Mouse (Mus musculus): ENCODE results near the gene Bcat2. TPM values are rescaled to one million over a fixed set of nuclear protein-coding genes. Genes with fewer than 3 reads are reported as not detected.

Bcat2 gene
- polyA plus RNA-seq, 2 experiments = 35.9 to 40.6 TPM

DNA sequence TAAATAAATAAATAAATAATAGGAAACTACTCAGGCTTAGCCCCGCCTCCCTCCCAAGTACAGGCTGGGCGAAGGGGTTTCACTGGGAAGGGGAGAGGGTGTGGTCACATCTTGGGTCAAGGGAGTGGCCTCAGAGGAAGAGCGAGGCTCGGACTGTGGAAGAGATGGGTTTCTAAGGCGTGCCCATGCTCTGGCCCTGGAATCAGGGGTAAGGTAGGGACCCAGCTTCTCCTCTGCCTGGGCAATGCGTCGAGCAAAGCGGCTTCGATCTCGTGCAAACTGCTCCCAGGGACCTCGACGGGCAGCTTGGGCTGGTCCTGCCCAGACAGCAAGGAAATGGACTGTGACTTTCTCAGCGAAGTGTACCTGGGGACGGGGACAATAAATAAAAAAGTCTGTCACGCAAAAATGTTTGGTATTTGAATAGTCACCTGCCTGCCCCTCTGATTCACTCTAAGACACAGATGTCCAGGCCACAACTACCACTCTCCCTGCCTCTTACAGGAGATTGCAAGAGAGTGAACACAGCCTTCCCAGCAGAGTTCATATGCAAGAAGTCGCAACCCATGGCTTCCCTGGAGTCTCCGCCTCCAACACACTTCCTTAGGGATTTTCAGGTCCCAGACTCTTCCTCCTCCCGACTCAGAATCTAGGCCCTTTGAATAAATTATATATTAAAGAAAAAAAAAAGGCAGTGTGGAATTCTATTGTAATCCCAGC, 46.8 kb upstream of the Bcat2 start:
- no peaks in the 10 kb centered on the region for H3K9me3 ChIP-seq (ENCODE audit: control insufficient read depth, low read length)
- H3K4me2 ChIP-seq (ENCODE audit: low read depth) = peak overlapping the region; percentile 88
- no peaks in the 10 kb centered on the region for H3K27me3 ChIP-seq (ENCODE audit: control insufficient read depth, insufficient read depth, low read length)
- peak overlapping the region; percentile 90 for H3K27ac ChIP-seq
- peaks cover 10 to 14% of the 10 kb centered on the region in 2 experiments for H3K4me1 ChIP-seq (replicated peaks; ENCODE audit: control insufficient read depth in 2 of 2, insufficient read depth in 2 of 2, low read length in 1 of 2)
- H3K36me3 ChIP-seq (replicated peaks; ENCODE audit: control insufficient read depth, insufficient read depth, low read depth) = peaks cover 42% of the 10 kb centered on the region
- H3K4me3 ChIP-seq (ENCODE audit: insufficient read depth in 1 of 2, low read depth in 2 of 2, low read length in 2 of 2) = peak overlapping the region; percentile 76 to 88
- no peak for TF ChIP-seq EP300 (IDR thresholded peaks at IDR 0.05; ENCODE audit: low read depth)
- no peak for TF ChIP-seq CTCF (IDR thresholded peaks at IDR 0.05; ENCODE audit: low read depth)
- DNase-seq (ENCODE audit: low read depth in 3 of 3, low spot score in 3 of 3) = peak in 1 of 3 experiments; percentile 46
- WGBS (ENCODE audit: insufficient replicate concordance) = 49% methylated on average over 18 of the region's 18 CpGs
- H3K9ac ChIP-seq (replicated peaks) = peak overlapping the region; percentile 99
- no peak for ATAC-seq (ENCODE audit: insufficient read depth)

- H3K27me3 ChIP-seq (ENCODE audit: control insufficient read depth, insufficient read depth, low read length) = no peaks in the 10 kb centered on the region
- ATAC-seq (ENCODE audit: insufficient read depth) = no peak
- H3K4me1 ChIP-seq (replicated peaks; ENCODE audit: control insufficient read depth in 2 of 2, insufficient read depth in 2 of 2, low read length in 1 of 2) = peaks cover 10 to 14% of the 10 kb centered on the region in 2 experiments
- H3K36me3 ChIP-seq (replicated peaks; ENCODE audit: control insufficient read depth, insufficient read depth, low read depth) = peaks cover 42% of the 10 kb centered on the region
- WGBS (ENCODE audit: insufficient replicate concordance) = 43% methylated on average over 12 of the region's 13 CpGs
- peak overlapping the region; percentile 88 for H3K4me2 ChIP-seq (ENCODE audit: low read depth)
- DNase-seq (ENCODE audit: low read depth in 3 of 3, low spot score in 3 of 3) = peak in 1 of 3 experiments; percentile 38
- peak overlapping the region; percentile 76 to 88 for H3K4me3 ChIP-seq (ENCODE audit: insufficient read depth in 1 of 2, low read depth in 2 of 2, low read length in 2 of 2)
- TF ChIP-seq EP300 (IDR thresholded peaks at IDR 0.05; ENCODE audit: low read depth) (no peak), CTCF (IDR thresholded peaks at IDR 0.05; ENCODE audit: low read depth) (no peak)
- H3K27ac ChIP-seq = peak overlapping the region; percentile 90
- H3K9me3 ChIP-seq (ENCODE audit: control insufficient read depth, low read length) = no peaks in the 10 kb centered on the region
- H3K9ac ChIP-seq (replicated peaks) = peak overlapping the region; percentile 99
These were observed 46.2 kb upstream of the Bcat2 start for GRCm38 (mm10) chr7:45523678-45524170.

DNA sequence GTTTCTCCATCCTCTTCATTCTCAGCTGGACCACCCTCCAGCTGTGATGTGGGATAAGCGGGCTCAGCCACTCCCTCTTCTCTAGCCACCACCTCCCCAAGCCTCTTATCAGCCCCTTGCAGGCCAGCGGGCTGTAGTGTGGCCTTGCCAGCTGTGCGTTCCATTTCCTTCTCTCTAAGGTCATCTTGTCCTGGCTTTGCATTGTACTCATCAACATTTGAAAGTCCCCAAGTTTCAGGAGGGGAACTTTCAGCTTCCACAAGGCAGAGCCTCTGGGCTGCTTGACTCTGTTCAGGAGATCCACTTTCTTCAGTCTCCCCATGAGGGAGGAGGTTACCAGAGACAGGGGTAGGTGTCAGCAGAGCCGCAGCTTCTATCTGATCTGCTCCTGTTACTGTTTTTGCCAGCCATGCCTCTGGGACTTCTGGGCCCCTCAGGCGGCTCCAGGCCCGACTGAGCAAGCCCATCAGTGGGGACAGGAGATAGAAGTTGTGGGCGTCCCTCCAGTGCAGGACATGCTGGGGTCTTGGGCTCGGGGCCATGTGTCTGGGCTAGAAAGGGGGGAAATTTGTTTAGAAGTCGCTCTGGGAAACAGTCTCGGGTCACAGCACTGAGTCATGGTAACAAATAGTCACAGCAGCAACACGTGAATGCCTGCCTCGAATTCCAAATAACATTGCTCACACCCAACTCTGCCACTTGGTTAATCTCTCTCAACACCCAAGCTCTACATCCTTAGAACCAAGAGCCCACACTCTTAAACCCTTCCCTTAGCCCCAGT, 44.9 kb upstream of the Bcat2 start:
- Histone ChIP-seq H3K27ac (peak overlapping the region; percentile 100), H3K36me3 (replicated peaks; ENCODE audit: control insufficient read depth, insufficient read depth, low read depth) (peaks cover 42% of the 10 kb centered on the region), H3K9ac (replicated peaks) (peak overlapping the region; percentile 99), H3K4me1 (replicated peaks; ENCODE audit: control insufficient read depth in 2 of 2, insufficient read depth in 2 of 2, low read length in 1 of 2) (peaks cover 6 to 8% of the 10 kb centered on the region in 2 experiments; a peak in 3 of 4 replicates), H3K4me2 (ENCODE audit: low read depth) (peak overlapping the region; percentile 88), H3K4me3 (ENCODE audit: insufficient read depth in 1 of 2, low read depth in 2 of 2, low read length in 2 of 2) (peak overlapping the region; percentile 76 to 88), H3K9me3 (ENCODE audit: control insufficient read depth, low read length) (no peaks in the 10 kb centered on the region), H3K27me3 (ENCODE audit: control insufficient read depth, insufficient read depth, low read length) (no peaks in the 10 kb centered on the region)
- 1% methylated on average over 12 of the region's 12 CpGs for WGBS (ENCODE audit: insufficient replicate concordance)
- TF ChIP-seq CTCF (IDR thresholded peaks at IDR 0.05; ENCODE audit: low read depth) (no peak), EP300 (IDR thresholded peaks at IDR 0.05; ENCODE audit: low read depth) (peak; percentile 95)
- DNase-seq (ENCODE audit: low read depth in 3 of 3, low spot score in 3 of 3) = peak; percentile 95 to 96 (median 95)
- peak; percentile 86 for ATAC-seq (ENCODE audit: insufficient read depth)

DNA sequence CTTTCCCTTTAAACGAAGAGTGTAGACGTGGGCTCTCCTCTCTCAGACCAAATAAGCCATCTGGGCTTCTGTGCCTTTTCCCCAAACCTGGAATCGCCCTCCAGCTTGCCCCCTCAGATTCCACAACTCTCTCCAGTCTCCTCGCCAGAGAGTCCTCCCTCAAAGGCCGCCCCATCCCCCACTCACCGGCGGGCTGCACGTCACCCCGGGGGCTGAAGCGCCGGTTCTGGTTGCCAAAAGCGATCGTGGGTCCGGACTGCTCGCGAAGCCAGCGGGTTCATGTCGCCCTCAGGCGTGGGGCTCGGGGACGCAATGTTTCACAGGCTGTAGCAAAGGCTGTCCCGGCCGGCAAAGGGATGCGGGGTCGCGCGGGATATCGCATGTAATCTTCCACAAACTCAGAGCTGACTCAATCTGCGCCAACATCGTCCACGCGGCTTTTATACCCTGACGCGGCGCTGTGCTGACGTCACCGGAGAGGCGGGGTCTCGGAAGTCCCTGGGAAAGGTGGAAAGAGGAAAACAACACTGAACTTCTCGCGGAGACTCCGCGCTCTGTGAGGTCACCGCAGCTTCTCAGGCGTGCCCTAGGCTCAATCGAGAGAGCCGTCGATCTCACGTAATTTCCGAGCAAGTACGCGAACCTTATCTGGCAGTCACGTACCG, 44.0 kb upstream of the Bcat2 start, which contains the start of the genes Ppp1r15a and Plekha4:
Gene Ppp1r15a (minus strand): TSS at position 460 of the 665 bp plus-strand sequence.
Gene Plekha4 (plus strand): TSS at position 522 of the 665 bp plus-strand sequence.
- under 1% methylated on average over 54 of the region's 54 CpGs for WGBS (ENCODE audit: insufficient replicate concordance)
- Histone ChIP-seq H3K4me1 (replicated peaks; ENCODE audit: control insufficient read depth in 2 of 2, insufficient read depth in 2 of 2, low read length in 1 of 2) (peaks cover 6 to 8% of the 10 kb centered on the region in 2 experiments; a peak in 3 of 4 replicates), H3K9me3 (ENCODE audit: control insufficient read depth, low read length) (no peaks in the 10 kb centered on the region), H3K4me3 (ENCODE audit: insufficient read depth in 1 of 2, low read depth in 2 of 2, low read length in 2 of 2) (peak within 1 kb of the TSS; percentile 76 to 88), H3K36me3 (replicated peaks; ENCODE audit: control insufficient read depth, insufficient read depth, low read depth) (peaks cover 38% of the 10 kb centered on the region), H3K9ac (replicated peaks) (peak within 1 kb of the TSS; percentile 99), H3K27ac (peak within 1 kb of the TSS; percentile 100), H3K4me2 (ENCODE audit: low read depth) (peak within 1 kb of the TSS; percentile 88), H3K27me3 (ENCODE audit: control insufficient read depth, insufficient read depth, low read length) (no peaks in the 10 kb centered on the region)
- no peak for TF ChIP-seq CTCF (IDR thresholded peaks at IDR 0.05; ENCODE audit: low read depth)
- TF ChIP-seq EP300 (IDR thresholded peaks at IDR 0.05; ENCODE audit: low read depth) = peak; percentile 41; the same call in 1 of the 2 replicates
- peak; percentile 71 for ATAC-seq (ENCODE audit: insufficient read depth)
- peak; percentile 94 to 96 (median 96) for DNase-seq (ENCODE audit: low read depth in 3 of 3, low spot score in 3 of 3)
